Comparison of ENCODE assay signal across 21 mouse cellular contexts in the genomic region with DNA sequence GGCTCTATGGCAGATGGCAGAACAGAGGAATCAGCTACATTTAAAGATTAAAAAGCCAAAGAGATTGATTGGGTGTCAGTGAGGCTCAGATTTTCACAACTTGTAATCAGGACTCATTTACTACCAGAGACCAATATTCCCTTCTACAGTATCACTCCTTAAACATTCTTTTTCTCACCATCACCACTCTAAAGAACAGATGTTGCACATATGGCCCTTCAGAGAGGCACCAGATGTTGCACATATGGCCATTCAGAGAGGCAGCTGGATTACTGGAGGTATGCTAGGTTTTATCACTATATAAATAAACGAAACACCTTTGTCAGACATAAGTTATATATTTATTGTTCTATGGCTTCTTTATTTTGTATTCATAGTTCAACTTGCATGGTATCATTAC.
DNase-seq lines count a peak whose midpoint lies in the region; ATAC-seq and TF ChIP-seq lines count a peak whose summit lies in the region.
"Had no signal": no experiment of that assay in that cellular context is flagged by ENCODE, and none has a peak within 500 bp of the region (broad histone marks: within the 10 kb centered on the region; RNA-seq: fewer than 3 reads in every experiment).

No protein-coding gene starts in this region.

- H3K4me2 ChIP-seq in stomach, embryonic 14.5 days (replicated peaks; ENCODE audit: low read depth, low read length): no peak overlapping the region
- H3K4me2 ChIP-seq in stomach, postnatal 0 days (replicated peaks; ENCODE audit: low read depth): no peak overlapping the region
- H3K4me2 ChIP-seq: embryonic facial prominence, embryonic 15.5 days; heart, embryonic 12.5 days had no signal

- DNase-seq in stomach, postnatal 0 days (ENCODE audit: low spot score): no peak
- DNase-seq in embryo, embryonic 11.5 days (ENCODE audit: low read depth, low spot score): peak; percentile 13
- peak; percentile 48 for DNase-seq in limb, embryonic 10.5 days (ENCODE audit: low spot score)
- no peak for DNase-seq in frontal cortex, adult 2 months (ENCODE audit: extremely low spot score in 1 of 2, low spot score in 1 of 2)
- no peak for DNase-seq in retina, postnatal 1 day
- no peak for DNase-seq in layer of hippocampus, postnatal 36 days
- DNase-seq: adrenal gland, adult 2 months; adrenal gland, postnatal 36 days; cerebellum, adult 8-10 months; cerebellum, postnatal 25 days; gastrocnemius, postnatal 10 days; heart, adult 2 months; kidney, adult 11 months had no signal

- no peak overlapping the region for H3K9ac ChIP-seq in stomach, embryonic 14.5 days (replicated peaks; ENCODE audit: low read depth, low read length)
- no peak overlapping the region for H3K9ac ChIP-seq in stomach, postnatal 0 days (ENCODE audit: low read length)
- H3K9ac ChIP-seq: embryonic facial prominence, embryonic 15.5 days; heart, embryonic 12.5 days had no signal

- H3K4me1 ChIP-seq in stomach, embryonic 14.5 days (ENCODE audit: control insufficient read depth, insufficient read depth, low read length): no peaks in the 10 kb centered on the region
- no peaks in the 10 kb centered on the region for H3K4me1 ChIP-seq in stomach, postnatal 0 days (replicated peaks; ENCODE audit: control insufficient read depth, insufficient read depth)
- peaks cover 4% of the 10 kb centered on the region; the same call in 1 of the 2 replicates for H3K4me1 ChIP-seq in limb, embryonic 10.5 days
- H3K4me1 ChIP-seq: embryonic facial prominence, embryonic 15.5 days; forebrain, embryonic 10.5 days; heart, embryonic 12.5 days; hindbrain, embryonic 10.5 days had no signal

- H3K27ac ChIP-seq in stomach, embryonic 14.5 days (ENCODE audit: low read length): no peak overlapping the region
- no peak overlapping the region for H3K27ac ChIP-seq in stomach, postnatal 0 days (replicated peaks)
- H3K27ac ChIP-seq in limb, embryonic 10.5 days: no peak overlapping the region
- H3K27ac ChIP-seq: embryonic facial prominence, embryonic 15.5 days; forebrain, embryonic 10.5 days; heart, adult 2 months; hindbrain, embryonic 10.5 days had no signal

- H3K27me3 ChIP-seq in stomach, embryonic 14.5 days (ENCODE audit: control insufficient read depth, insufficient read depth, low read length): no peaks in the 10 kb centered on the region
- H3K27me3 ChIP-seq in stomach, postnatal 0 days (ENCODE audit: control insufficient read depth, insufficient read depth, low read length): no peaks in the 10 kb centered on the region
- no peaks in the 10 kb centered on the region for H3K27me3 ChIP-seq in limb, embryonic 10.5 days (ENCODE audit: low read depth, poor library complexity, severe bottlenecking)
- H3K27me3 ChIP-seq: embryonic facial prominence, embryonic 15.5 days; heart, embryonic 12.5 days had no signal

- peak; percentile 42; the same call in 1 of the 2 replicates for ATAC-seq in stomach, embryonic 14.5 days (ENCODE audit: insufficient number of reproducible peaks, insufficient read depth, low FRiP score, low read depth)
- no peak for ATAC-seq in stomach, postnatal 0 days (ENCODE audit: low FRiP score, low TSS enrichment)
- ATAC-seq: forebrain, embryonic 14.5 days; hindbrain, embryonic 16.5 days had no signal

- no peaks in the 10 kb centered on the region for H3K36me3 ChIP-seq in stomach, embryonic 14.5 days (ENCODE audit: control insufficient read depth, insufficient read depth, low read length)
- no peaks in the 10 kb centered on the region for H3K36me3 ChIP-seq in stomach, postnatal 0 days (ENCODE audit: control insufficient read depth, insufficient read depth, low read length)
- no peaks in the 10 kb centered on the region for H3K36me3 ChIP-seq in limb, embryonic 10.5 days
- H3K36me3 ChIP-seq: embryonic facial prominence, embryonic 15.5 days; forebrain, embryonic 10.5 days; heart, embryonic 12.5 days; hindbrain, embryonic 10.5 days had no signal

- no peaks in the 10 kb centered on the region for H3K9me3 ChIP-seq in stomach, embryonic 14.5 days (ENCODE audit: control insufficient read depth, low read depth, low read length)
- H3K9me3 ChIP-seq in stomach, postnatal 0 days (ENCODE audit: control insufficient read depth, low read length): no peaks in the 10 kb centered on the region
- no peaks in the 10 kb centered on the region for H3K9me3 ChIP-seq in limb, embryonic 10.5 days (replicated peaks)
- H3K9me3 ChIP-seq: embryonic facial prominence, embryonic 15.5 days; forebrain, embryonic 10.5 days; heart, embryonic 12.5 days; hindbrain, embryonic 10.5 days had no signal

- no peak overlapping the region for H3K4me3 ChIP-seq in stomach, embryonic 14.5 days (ENCODE audit: low read depth, low read length)
- no peak overlapping the region for H3K4me3 ChIP-seq in stomach, postnatal 0 days (ENCODE audit: low read depth, low read length)
- H3K4me3 ChIP-seq in limb, embryonic 10.5 days: no peak overlapping the region
- H3K4me3 ChIP-seq: embryonic facial prominence, embryonic 15.5 days; erythroblast, embryonic 14.5 days; forebrain, embryonic 10.5 days; heart, adult 2 months; heart, embryonic 12.5 days; hindbrain, embryonic 10.5 days had no signal

- 64% methylated on average over 1 of the region's 1 CpGs for WGBS in stomach, embryonic 14.5 days
- WGBS in stomach, postnatal 0 days: 55% methylated on average over 1 of the region's 1 CpGs
- 34% methylated on average over 1 of the region's 1 CpGs for WGBS in limb, embryonic 10.5 days

- TF ChIP-seq CTCF in stomach, postnatal 0 days (IDR thresholded peaks at IDR 0.05; ENCODE audit: low read depth): no peak

- no peak for TF ChIP-seq EP300 in stomach, postnatal 0 days (optimal IDR thresholded peaks at IDR 0.05)

Comparison
In these comparisons a context has a peak if more than half of its experiments do, and no peak if none do; other contexts are left out.
1. DNase-seq: peak in embryo, embryonic 11.5 days (single experiment) and limb, embryonic 10.5 days (single experiment); none in stomach, postnatal 0 days (single experiment), frontal cortex, adult 2 months (0 of 2), retina, postnatal 1 day (single experiment) and layer of hippocampus, postnatal 36 days (0 of 2).